Mouse (Mus musculus): ENCODE data around the gene Nfam1. TPM values are rescaled to one million over a fixed set of nuclear protein-coding genes. Genes with fewer than 3 reads are reported as not detected.
A peak's percentile ranks its signal among the peaks of the same experiment; 100 is the strongest.

The Nfam1 gene
- total and polyA plus RNA-seq, 3 experiments, result 7.4 to 10.5 TPM; not detected in 1

- Histone ChIP-seq H3K27ac (ENCODE audit: control insufficient read depth, low read depth, low read length) (no peak overlapping the region), H3K4me1 (ENCODE audit: control insufficient read depth in 1 of 2, insufficient read depth in 2 of 2, low read length in 2 of 2) (peaks cover 0 to 3% of the 10 kb centered on the region in 2 experiments; a peak in 1 of 4 replicates), H3K9me3 (replicated peaks; ENCODE audit: insufficient read depth, low read length) (no peaks in the 10 kb centered on the region), H3K27me3 (ENCODE audit: control insufficient read depth in 1 of 2, insufficient read depth in 2 of 2, low read length in 2 of 2) (no peaks in the 10 kb centered on the region), H3K36me3 (ENCODE audit: control insufficient read depth in 1 of 2, insufficient read depth in 2 of 2, low read length in 2 of 2) (no peaks in the 10 kb centered on the region), H3K4me3 (ENCODE audit: control insufficient read depth in 1 of 2, insufficient read depth in 1 of 2, low read depth in 2 of 2, low read length in 2 of 2) (no peak overlapping the region), H3K79me2 (ENCODE audit: control insufficient read depth, insufficient read depth, low read length, poor library complexity) (no peaks in the 10 kb centered on the region), H3K9ac (ENCODE audit: control insufficient read depth, low read depth, low read length, poor library complexity, severe bottlenecking) (no peak overlapping the region)
- DNase-seq (ENCODE audit: low read depth, low spot score), result peak; percentile 39
- TF ChIP-seq POLR2AphosphoS5 (IDR thresholded peaks at IDR 0.05; ENCODE audit: borderline replicate concordance, low read depth, low read length) (no peak), TCF12 (IDR thresholded peaks at IDR 0.05; ENCODE audit: low read depth, low read length) (no peak), ELF1 (IDR thresholded peaks at IDR 0.05; ENCODE audit: low read depth, low read length) (no peak), CTCF (IDR thresholded peaks at IDR 0.05 in 2 of 3, conservative IDR thresholded peaks at IDR 0.05 in 1 of 3; ENCODE audit: control insufficient read depth in 1 of 3, insufficient read depth in 1 of 3, low read depth in 2 of 3, low read length in 3 of 3, poor library complexity in 1 of 3, severe bottlenecking in 1 of 3) (no peak)
These were observed 34.3 kb downstream of the Nfam1 start for GRCm38 (mm10) chr15:82998811-82999221.

- Histone ChIP-seq H3K4me3 (ENCODE audit: control insufficient read depth in 1 of 2, insufficient read depth in 1 of 2, low read depth in 2 of 2, low read length in 2 of 2) (no peak overlapping the region), H3K79me2 (ENCODE audit: control insufficient read depth, insufficient read depth, low read length, poor library complexity) (no peaks in the 10 kb centered on the region), H3K9ac (ENCODE audit: control insufficient read depth, low read depth, low read length, poor library complexity, severe bottlenecking) (no peak overlapping the region), H3K36me3 (ENCODE audit: control insufficient read depth in 1 of 2, insufficient read depth in 2 of 2, low read length in 2 of 2) (no peaks in the 10 kb centered on the region), H3K27me3 (ENCODE audit: control insufficient read depth in 1 of 2, insufficient read depth in 2 of 2, low read length in 2 of 2) (no peaks in the 10 kb centered on the region), H3K27ac (ENCODE audit: control insufficient read depth, low read depth, low read length) (no peak overlapping the region), H3K4me1 (ENCODE audit: control insufficient read depth in 1 of 2, insufficient read depth in 2 of 2, low read length in 2 of 2) (peaks cover 0 to 3% of the 10 kb centered on the region in 2 experiments; a peak in 1 of 4 replicates), H3K9me3 (replicated peaks; ENCODE audit: insufficient read depth, low read length) (no peaks in the 10 kb centered on the region)
- peak; percentile 44 for DNase-seq (ENCODE audit: low read depth, low spot score)
- TF ChIP-seq MYC (IDR thresholded peaks at IDR 0.05; ENCODE audit: low read depth, low read length), result no peak
- TF ChIP-seq ETS1 (IDR thresholded peaks at IDR 0.05; ENCODE audit: low read depth, low read length), result no peak
- no peak for TF ChIP-seq KAT2A (conservative IDR thresholded peaks at IDR 0.05; ENCODE audit: low read depth, low read length)
- no peak for TF ChIP-seq TAL1 (IDR thresholded peaks at IDR 0.05; ENCODE audit: low read length)
- no peak for TF ChIP-seq POLR2A (IDR thresholded peaks at IDR 0.05; ENCODE audit: control insufficient read depth in 1 of 2, insufficient read depth in 1 of 2, low read depth in 1 of 2, low read length in 2 of 2, poor library complexity in 1 of 2)
- TF ChIP-seq ZNF384 (IDR thresholded peaks at IDR 0.05; ENCODE audit: low read depth, low read length), result peak; percentile 33; the same call in 1 of the 2 replicates
These were observed 36.7 kb downstream of the Nfam1 start for GRCm38 (mm10) chr15:82996431-82996830.

GRCm38 (mm10) chr15:82995239-82995638 is 37.9 kb downstream of the Nfam1 start:
- no peaks in the 10 kb centered on the region for H3K9me3 ChIP-seq (replicated peaks; ENCODE audit: insufficient read depth, low read length)
- no peak overlapping the region for H3K4me3 ChIP-seq (ENCODE audit: control insufficient read depth in 1 of 2, insufficient read depth in 1 of 2, low read depth in 2 of 2, low read length in 2 of 2)
- TF ChIP-seq USF1 (IDR thresholded peaks at IDR 0.05; ENCODE audit: low read depth, low read length) (no peak), CHD1 (IDR thresholded peaks at IDR 0.05; ENCODE audit: low read depth, low read length) (no peak), ELF1 (IDR thresholded peaks at IDR 0.05; ENCODE audit: low read depth, low read length) (no peak), MAZ (IDR thresholded peaks at IDR 0.05; ENCODE audit: low read depth, low read length) (no peak), TBP (IDR thresholded peaks at IDR 0.05; ENCODE audit: low read depth, low read length) (no peak)
- H3K36me3 ChIP-seq (ENCODE audit: control insufficient read depth in 1 of 2, insufficient read depth in 2 of 2, low read length in 2 of 2), result no peaks in the 10 kb centered on the region
- H3K79me2 ChIP-seq (ENCODE audit: control insufficient read depth, insufficient read depth, low read length, poor library complexity), result no peaks in the 10 kb centered on the region
- DNase-seq (ENCODE audit: low read depth, low spot score), result no peak
- H3K4me1 ChIP-seq (ENCODE audit: control insufficient read depth in 1 of 2, insufficient read depth in 2 of 2, low read length in 2 of 2), result peaks cover 0 to 3% of the 10 kb centered on the region in 2 experiments; a peak in 1 of 4 replicates
- no peak overlapping the region for H3K9ac ChIP-seq (ENCODE audit: control insufficient read depth, low read depth, low read length, poor library complexity, severe bottlenecking)
- H3K27me3 ChIP-seq (ENCODE audit: control insufficient read depth in 1 of 2, insufficient read depth in 2 of 2, low read length in 2 of 2), result no peaks in the 10 kb centered on the region; a peak in 1 of 4 replicates
- H3K27ac ChIP-seq (ENCODE audit: control insufficient read depth, low read depth, low read length), result no peak overlapping the region
